Mouse (Mus musculus) embryo, embryonic 11 days (tissue): ENCODE data around the gene Cd9.

Source experiments
- DNase-seq: peaks from one replicate; pipeline ENCODE4 v3.0.0-alpha.2; 2015

Gene Cd9

DNA sequence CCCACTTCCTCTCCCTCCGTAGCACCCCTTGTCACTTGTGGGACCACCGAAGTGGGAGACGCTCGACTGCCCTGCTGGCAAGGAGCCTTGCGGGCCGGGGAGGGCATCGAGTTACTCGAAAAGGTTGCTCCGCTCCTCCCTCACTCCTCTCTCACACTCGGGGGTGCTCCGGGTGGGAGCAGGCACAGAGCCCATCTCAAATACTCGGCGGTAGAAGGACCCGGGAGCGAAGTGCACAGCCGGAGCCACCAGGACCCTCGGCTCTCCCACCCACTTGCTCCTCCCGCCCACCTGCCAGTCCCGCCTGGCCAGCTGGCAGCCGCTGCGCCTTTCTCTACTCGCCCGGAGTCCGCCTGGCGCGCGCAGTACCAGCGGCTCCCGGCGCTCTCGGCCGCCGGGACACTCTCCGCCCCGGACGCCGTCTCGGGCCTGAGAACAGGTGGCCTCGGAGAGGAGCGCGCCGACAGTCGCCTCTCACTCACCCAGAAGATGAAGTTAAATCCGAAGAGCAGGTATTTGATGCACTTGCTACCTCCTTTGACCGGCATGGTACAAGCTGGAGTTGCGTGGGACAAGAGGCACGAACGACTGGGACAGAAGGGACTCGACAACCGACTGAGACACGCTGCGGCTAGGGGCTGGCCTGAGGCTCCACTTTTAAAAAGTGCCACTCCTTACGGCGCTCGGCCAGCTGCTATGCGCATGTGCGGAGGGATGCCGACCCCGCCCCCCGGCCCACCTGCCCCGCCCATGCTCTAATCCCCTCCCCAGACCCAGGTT is at the start of gene Cd9:
Gene Cd9, minus strand, starts transcription at position 700 of the 780 bp plus-strand sequence.
- peak; percentile 84 for DNase-seq

DNA sequence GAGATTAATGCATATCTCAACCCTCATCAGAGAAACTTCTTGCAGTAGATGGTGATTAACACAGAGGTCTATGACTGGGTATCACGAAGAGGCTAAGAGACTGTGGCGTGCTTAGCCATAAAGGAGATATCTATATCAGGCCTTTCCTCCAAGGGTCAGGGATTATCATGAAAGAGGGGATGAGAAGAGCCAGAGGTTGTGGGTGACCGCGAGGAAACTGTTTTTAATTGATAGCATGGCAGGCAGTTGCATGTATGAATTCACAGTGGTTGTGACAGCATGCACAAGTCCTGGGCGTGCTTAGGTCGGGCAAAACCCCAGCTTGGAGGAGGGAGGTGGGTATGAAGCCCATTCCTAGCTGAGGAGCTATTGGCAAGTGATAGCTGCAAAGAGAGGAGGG is 46.7 kb upstream of the Cd9 start:
- DNase-seq: no peak

DNA sequence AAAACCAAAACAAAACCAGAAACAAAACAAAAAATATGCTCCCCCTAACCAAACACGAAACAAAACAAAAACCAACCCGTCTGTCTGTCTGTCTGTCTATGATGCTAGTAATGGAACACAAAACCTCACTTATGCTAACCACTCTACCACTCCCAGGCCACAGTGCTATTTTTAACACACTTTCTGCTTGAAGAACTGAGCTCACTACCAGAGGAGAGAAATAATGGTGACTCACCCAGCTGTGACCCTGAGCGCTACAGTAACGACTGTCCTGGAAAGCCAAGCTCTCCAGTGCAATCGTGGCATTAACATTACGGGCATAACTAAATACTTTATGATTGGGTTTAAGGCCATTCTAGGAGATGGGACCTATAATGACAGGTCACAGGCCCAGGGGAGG is 46.2 kb upstream of the Cd9 start:
- no peak for DNase-seq

DNA sequence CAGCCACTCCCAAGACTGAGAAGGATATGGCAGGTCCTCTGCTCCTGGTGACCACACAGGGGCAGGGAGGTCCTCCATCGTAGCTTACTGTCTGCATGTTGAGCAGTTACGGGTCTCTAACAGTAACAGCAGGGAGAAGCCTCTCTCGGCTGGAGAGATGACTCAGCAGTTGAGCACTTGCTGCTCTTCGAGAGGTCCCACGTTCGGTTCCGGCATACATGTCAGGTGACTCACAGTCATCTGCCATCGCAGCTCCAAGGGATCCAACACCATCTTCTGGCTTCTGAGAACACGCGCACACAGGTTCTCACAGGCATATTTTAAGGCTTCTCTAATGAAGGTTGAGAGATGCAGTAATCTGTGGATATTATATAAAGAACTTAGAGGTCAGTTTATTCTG is 45.6 kb upstream of the Cd9 start:
- no peak for DNase-seq

DNA sequence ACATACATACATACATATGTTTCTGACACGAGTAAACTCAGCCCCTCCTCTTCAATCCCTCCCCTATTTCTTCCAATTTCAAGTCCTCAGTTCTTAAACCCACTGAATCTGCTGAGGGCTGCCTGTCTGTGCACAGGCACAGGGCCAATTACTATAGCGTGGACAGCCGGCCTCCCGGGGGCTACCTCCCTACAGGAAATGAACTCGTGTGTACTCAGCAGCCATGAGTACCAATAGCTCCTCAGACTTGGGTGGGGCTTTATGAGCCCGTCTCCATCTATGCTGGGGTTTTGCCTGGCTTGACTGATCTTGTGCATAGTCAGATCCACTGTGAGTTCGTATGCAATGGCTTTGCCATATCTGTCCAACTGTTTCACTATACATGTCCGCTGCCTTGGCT is 44.8 kb upstream of the Cd9 start:
- DNase-seq: no peak

DNA sequence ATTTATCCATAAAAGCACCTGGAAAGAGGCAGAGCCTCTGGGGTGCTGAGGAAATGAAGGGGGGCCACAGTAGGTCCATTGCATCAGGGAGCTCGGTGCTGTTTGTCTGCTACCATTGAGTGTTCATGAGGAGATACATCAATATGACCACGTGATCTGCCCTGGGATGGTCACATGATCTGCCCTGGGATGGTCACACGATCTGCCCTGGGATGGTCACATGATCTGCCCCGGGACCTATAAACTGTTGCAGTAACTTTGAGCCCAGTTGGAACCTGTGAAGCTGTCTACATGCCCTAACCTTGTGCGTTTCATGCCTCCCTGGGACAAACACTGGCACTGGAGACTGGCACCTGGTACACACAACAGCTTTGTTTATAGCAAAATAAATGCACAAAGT is 43.9 kb upstream of the Cd9 start:
- DNase-seq: no peak

DNA sequence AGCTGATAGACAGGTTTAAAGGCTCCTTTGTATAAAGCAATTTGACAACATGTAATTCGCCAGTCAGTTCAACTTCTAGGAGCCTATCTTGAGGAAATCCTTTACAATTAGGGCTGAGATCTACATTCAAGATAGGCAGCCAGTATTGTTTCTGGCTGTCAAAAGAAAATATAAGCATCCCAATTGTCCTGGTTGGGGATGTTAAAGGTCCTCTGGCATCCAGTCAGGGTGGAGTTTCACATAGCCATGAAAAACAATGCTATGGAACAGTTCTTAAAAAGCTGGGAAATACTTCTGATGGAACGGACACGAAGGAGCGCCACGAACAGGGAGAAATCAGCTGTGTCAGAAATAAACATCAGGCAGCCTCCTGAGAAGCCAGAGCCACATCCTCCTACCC is 40.4 kb upstream of the Cd9 start:
- no peak for DNase-seq

DNA sequence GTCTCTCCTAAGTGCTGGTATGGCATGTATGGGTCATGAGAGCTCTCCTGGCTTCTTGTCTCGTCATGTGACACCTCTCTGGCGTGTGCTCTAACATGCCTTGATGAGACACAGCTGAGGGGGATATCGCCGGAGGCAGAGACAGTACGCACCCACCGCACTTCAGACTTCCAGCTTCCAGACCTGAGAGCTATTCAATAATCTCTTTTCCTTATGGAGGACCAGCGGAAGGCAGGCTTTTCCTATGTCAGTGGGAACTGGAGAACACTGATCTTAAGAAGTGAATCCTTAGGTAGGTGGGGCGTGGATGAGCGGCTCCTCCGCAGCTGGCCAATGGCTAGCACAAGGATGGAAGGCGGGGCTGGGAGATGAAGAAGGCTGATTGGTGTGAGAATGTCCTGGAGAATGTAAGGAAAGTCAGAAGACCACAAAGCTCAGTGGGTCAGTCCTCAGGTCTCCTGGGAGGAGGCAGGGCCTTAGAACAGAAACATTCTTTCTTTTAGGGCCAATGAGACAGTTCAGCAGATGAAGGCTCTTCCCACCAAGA is 38.6 kb upstream of the Cd9 start:
- no peak for DNase-seq

DNA sequence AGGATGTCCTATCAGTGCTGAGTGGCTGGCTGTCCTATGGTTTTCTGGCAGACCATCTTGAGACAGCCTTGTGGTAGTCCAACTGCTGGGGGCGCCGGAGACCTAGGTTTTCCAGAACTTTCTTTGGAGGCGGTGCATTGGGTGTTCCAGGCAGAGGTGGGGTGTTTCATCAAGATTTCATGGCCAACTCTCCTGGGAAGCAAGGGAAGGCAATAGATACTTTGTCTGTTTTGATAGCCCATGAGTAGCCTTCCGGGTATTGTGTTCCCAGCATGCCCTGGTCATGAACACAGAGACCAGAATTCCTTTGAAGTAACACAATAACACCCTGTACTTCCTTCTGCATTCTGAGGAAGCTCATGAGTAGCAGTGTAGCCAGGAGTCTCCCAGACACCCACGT is 34.9 kb upstream of the Cd9 start:
- DNase-seq: no peak

DNA sequence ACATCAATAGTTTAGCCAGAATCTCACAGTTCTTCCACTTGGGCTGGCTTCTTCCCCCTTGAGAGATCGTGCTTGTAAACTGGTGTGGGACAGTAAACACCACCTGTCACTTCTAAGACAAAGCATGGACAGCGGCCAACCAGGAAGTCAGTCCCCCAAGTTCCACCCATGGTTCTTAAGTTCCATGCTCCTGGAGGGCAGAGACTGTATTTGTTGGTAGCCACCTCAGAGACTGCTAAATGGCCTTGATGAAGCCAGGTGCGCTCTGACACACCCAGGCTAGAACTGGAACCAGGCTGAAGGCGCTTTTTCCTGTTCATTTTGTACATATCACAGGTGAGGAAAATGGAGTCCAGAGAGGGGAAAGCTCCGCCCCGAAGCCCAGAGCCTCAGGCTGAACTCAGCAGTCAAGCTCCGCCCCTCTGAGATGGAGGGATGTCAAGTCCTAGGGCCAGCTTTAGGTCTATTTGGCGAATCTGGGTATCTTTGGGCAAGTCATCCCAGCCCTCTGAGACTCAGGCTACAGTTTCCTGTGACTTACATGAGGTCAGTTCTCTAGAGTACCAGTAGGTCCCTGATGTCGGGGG is 34.1 kb upstream of the Cd9 start:
- DNase-seq: no peak

DNA sequence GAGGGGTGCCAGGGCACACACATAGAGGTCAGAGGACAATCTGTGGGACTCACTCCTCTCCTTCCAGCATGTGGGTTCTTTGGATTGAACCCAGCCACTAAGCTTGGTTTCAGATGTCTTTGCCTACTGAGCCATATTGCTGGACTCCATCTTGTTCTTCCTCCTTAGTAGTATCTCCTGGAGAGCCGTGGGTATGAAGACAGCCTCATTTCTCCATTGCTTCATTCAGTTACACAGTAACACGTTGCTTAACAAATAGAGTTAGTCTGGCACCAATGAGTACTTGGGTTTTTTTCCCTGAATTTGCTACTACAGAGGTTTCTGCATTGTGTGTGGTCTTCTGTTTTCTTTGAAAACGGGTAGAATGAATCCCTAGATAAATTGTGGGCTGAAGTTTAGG is 31.5 kb upstream of the Cd9 start:
- DNase-seq: no peak

DNA sequence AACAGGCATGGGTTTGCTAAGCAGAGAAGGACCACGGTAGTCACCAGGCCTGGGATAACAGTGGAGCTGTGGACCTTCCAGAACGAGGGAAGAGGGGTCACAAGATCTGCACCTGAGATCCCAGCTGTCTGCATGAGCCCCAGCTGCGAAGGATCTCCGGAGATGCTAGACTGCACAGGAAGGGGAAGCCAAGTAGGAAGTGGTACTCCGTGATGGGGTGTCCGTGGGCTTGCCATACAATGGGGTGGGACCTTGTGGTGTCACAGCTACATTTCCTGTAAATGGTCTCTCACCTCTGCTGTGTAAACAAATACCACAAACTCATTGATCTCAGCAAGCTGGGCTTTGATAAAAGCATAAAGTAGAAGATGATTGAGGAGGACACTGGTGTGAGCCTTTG is 29.4 kb upstream of the Cd9 start:
- DNase-seq: no peak

DNA sequence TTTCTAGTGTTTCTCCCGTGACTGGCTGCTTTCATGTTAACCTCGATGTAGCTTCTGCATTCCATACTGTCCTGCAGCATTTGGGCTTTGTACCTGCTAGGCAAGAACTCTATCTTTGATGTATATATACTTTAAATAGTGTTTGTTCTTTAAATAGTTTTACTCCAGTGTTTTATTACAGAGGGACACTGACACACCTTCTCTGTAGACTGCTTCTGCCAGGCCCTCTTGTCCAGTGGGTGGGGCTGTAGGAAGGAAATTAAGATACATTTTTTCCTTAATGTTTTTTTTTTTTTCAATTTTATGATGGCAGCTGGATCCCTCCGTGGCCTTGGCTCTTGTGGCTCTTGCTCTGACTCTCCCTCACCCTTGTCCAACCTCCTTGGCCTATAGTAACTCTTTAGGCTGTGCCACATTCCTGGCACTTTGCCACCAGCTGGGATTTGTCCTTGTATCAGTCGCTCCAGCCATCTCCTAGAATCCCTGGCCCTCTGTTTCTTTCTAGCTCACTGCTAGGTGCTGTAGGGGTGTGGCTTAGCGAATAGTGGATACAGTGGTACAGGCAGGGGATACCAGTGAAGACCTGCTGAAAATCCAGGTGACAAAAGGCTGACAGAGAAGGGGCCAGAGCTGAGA is 27.1 kb upstream of the Cd9 start:
- DNase-seq: no peak

DNA sequence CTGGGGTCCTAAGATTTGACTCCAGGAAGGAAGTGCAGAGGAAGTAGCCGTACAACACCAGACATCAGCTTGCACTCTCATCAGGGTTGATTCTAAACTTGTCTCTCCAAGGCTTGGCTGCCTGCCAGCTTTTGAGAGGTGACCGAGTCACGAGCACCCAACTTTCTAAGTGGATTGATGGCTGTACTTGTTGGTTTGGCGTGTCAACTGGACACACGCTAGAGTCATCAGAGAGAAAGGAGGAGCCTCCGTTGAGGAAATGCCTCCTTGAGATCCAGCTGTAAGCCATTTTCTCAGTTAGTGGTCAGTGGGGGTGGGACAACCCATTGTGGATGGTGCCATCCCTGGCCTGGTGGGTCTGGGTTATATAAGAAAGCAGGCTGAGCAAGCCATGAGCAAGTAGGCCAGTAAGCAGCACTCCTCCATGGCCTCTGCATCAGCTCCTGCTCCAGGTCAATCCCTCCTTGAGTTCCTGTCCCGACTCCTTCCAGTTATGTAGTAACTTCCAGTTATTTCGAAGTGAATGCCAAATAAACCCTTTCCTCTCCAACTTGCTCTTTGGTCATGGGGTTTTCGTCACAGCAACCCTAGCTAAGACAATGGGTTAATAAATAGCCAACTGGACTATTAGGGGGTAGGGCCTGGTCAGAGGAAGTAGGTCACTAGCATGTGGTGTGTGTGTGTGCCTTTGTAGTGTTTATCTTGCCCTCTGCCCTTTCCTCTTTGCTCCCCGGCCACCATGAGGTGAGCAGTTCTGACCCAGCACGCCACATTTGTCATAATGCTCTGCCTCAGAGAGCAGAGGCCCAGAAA is 21.1 kb upstream of the Cd9 start:
- DNase-seq: no peak

DNA sequence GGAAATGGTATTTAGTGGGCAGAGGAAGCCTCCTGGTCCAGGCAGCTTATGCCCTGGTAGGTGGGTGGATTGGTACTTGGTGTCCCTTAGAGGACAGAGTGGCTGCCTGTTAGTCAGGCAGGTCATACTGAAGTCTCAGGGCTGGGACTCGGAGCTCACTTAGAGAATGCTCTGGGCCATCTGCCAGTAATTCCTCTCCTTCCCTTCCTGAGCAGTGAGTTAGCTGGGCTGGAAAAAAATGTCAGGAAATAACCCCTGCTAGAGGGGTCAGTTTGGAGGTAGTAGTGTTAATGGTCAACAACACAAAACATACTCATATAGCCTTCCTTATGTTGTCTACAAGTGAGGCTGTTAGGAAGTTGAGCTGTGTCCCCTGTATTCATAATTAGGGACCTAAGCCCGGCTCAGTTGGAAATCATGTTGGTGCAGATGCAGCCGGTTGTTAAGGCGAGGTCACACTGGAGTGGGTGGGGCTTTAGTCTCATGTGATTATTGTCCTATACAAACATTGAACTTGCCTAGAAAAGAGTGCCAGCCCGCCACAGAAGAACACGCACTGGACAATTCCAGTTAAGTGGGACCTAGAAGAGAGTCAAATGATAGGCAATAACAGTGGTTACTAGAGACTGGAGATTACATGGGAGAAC is 18.5 kb upstream of the Cd9 start:
- DNase-seq: no peak

DNA sequence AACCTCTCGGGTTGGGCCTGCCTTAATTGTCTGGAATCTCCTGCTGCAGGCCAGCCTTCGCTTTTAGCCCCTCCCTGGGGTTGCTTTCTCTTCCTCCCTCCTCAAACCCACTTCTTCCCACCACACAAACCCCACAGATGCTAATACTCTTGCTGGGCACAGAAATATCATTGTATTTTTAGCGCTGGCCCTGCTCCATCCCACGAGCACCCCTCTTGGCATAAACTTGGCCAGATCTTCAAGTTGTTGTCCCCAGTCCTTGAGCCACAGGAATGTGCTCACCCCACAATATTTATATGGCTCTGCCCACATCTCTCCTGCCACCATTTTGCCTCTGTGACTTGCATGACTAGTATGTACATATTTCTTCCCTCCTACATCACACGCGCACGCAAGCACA is 16.6 kb upstream of the Cd9 start:
- no peak for DNase-seq

DNA sequence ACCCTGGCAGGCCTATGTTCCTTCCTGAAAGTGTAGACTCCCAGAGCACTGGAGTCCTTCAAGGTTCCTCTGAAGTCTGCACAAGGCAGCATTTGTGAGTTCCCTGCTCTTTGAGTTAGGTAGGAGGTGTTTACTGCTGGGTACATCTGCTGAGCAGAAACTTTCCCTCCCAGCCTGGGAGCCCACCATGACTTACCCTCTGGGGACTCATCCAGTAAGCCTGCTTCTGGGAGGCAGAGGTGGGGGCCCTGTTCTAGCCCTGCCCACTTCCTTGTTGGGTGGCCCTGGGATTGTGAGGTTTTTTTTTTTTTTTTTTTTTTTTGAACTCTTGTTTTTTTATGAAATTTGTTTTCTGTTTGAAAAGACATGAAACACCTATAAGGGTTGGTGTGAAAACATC is 16.1 kb upstream of the Cd9 start:
- no peak for DNase-seq

DNA sequence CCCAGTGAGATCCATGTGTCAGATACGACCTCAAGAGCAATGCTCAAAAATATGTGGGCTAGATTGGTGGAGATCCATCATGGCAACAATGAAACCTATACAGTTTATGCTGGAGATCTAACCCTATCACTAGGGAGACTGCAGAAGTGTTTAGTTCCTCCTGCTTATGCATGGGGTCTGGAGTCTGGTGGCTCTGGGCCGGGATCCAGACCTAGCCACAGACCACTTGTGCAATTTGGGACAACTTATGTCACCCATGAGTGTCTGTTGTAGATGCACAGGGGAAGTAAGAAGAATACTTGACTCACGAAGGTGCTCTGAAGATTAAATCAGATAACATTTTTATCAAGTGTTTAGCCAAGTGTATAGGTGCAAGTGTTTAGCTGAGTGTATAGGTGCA is 15.2 kb upstream of the Cd9 start:
- DNase-seq: no peak

DNA sequence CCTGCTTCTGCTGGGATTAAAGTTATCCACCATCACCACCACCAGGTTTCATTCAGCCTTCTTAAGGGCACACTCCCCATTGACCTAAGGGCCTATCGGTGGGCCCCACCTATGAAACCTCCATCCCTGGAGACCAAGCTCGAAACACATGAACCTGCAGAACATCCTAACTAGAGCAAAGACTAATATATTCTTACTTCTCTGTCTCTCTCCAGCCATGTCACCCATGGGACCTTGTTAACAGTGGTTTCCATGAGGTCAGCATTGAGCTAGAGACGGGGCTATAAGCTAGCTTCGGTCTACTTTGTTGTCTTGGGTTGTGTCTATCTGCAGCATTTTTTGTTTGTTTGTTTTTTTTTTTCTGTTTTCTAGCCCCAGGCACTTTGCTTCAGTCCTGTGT is 11.8 kb upstream of the Cd9 start:
- no peak for DNase-seq

DNA sequence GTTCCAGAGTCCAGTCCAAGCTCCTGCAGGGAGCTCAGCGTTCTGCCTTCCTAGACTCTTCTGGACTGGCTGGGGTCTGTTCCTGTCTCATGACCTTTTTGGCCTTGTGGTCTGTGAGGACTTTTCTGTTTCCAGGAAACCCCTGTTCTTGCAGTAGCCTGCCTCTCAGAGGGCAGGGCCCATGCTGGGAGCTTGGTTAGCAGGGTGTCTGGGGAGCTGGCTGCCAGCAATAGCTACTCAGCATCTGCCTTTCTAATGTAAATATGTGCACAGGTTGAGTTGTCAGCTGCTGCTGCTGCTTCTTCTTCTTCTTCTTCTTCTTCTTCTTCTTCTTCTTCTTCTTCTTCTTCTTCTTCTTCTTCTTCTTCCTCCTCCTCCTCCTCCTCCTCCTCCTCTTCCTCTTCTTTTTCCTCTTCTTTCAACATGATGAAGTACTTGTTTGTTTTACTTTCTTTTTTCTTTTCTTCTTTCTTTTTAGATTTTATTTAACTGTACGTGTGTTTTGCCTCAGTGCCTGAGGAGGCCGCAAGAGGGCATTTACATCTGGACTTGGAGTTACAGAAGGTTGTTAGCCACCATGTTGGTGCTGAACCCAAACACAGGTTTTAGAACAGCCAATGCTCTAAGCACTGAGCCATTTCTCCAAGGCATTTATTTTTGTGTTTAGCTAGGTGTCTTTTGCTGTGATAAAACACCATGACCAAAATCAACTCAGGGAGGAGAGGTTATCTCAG is 10.2 kb upstream of the Cd9 start:
- no peak for DNase-seq

DNA sequence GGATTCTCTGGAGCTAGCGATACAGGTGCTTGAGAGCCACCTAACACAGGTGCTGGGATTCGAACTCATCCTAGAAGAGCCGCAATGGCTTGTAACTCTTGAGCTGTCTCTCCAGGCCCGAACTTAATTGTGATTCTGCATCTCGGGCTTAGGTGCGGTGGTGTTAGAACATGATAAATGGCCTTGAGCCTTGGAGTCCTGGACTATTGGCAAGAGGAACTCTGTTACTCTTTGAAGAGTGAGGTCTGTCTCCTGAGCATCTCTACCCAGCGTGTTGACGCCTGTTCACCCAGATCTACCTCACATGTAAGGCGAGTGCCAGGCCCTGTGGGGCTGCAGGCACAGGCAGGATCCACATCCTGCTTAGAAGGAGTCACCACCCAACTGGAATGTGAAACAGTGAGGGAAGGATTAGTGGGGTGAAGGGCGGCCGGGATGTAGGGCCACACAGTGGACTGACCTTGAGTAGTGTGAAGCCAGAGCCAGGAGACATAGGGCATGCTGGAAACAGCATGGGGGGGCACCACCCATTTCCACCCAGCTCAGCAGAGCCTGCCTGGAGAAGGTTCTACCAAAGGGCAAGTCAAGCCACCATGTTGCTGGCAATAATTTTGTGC is 8.7 kb upstream of the Cd9 start:
- no peak for DNase-seq

DNA sequence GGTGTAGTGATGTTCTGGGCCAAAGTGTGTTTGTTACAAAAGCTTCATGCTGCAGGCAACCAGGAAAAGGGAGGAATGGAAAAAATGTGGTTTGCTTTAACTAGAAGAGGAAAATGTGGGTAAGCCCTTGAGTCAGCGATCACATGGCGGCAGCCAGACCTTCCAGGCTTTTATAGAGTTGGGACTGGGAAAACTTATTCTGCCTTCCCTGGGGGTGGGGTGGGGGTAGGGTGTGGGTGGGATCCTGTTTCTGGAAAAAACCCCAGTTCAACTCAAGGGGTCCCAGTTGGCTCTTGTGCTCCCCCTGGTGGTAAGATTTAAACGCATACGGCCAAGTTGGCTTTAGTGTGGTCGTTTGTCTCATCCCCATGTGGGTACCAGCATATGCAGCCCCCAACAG is 3.5 kb upstream of the Cd9 start:
- DNase-seq: peak; percentile 75
